Mouse (Mus musculus) cerebellum, adult 11-12 months (tissue): ENCODE measurements at regions not wholly inside any gene's neighbourhood (a gene's known extent, or its start where the extent isn't known, plus 50 kb on each side); places are given as distances from the start of the nearest gene placed in this dataset.
A peak's percentile ranks its signal among the peaks of the same experiment; 100 is the strongest.

ENCODE experiments used
- DNase-seq: peaks from one replicate; pipeline ENCODE4 v3.0.0; 2022

DNA sequence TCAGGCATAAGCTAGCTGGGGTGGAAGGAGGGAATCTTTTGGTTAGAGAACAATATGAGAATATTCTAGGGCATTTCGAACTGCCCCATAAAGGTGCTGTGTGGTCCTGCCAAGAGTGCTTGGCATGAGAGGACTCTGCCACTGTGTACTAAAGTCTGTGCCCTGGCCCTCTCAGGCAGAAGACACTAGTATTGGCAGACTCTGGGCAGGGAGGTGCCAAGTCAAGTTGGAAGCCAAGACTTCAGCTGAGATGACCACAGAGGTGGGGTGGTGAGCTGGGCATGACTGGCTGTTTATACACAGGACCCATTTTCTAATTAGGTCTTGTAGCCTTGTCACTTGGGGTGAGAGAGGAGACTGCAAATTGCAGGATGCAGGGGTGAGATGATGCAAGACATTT lies 104.4 kb upstream of the Glra1 start:
- peak; percentile 83 for DNase-seq

DNA sequence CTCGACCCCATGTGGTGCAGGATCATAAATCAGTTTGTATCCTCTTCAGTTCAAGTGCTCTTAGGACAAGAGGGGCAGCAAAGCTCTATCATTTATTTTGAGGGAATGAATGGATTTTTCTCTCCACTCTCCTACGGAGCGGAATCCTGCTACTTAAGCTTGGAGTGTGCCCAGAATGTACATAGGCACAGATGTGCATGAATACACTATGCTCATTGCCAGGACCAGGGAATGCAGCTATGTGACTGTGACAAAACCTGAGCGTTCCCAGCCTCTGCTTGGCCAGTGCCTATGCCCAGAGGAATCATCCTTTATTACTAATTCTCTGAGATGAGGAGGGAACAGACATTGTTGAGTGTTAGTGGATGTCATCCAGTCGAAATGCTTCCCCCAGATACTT lies 99.5 kb upstream of the Glra1 start:
- no peak for DNase-seq

DNA sequence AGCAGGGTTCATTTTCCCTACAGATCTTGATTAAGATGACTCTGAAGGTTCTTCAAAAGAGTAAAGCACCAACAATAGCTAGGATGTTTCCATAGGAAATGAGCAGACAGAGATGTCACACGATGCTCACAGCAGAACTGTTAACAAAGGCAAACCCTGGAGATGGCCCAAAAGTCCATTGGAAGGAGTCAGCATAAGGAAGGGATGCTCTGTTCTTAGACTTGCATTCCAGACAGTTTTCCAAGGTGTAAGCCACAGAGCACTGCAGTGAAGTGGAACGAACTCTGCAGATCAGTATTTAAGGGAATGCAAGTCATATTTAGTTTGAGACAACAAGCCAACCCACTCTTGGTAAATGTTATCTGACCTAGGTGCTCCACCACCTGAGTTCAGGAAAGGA lies 93.9 kb upstream of the Glra1 start:
- DNase-seq: no peak

DNA sequence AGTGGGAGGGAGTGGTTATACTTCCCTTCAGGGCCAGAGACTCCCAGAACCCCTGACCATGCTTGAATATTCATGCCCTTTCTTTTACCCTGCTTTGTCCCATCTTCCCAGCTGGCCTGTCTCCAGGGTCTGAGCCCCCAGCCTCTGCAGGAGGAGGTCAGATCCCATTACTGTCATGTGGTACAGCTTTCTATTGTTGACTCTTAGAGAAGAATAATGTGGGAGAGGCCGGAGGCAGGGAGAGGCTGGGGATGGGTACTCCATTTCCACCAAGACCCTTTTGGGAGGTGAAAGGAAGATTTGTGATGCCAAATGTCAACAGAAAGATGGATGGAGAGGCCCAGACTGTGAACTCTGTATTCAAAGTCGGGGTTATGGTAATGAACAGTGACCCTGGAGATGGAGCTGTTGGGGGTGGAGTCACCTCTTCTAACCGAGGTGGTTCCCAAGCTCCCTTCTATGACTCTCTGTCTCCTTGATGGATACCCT lies 77.1 kb upstream of the Glra1 start:
- DNase-seq: no peak

DNA sequence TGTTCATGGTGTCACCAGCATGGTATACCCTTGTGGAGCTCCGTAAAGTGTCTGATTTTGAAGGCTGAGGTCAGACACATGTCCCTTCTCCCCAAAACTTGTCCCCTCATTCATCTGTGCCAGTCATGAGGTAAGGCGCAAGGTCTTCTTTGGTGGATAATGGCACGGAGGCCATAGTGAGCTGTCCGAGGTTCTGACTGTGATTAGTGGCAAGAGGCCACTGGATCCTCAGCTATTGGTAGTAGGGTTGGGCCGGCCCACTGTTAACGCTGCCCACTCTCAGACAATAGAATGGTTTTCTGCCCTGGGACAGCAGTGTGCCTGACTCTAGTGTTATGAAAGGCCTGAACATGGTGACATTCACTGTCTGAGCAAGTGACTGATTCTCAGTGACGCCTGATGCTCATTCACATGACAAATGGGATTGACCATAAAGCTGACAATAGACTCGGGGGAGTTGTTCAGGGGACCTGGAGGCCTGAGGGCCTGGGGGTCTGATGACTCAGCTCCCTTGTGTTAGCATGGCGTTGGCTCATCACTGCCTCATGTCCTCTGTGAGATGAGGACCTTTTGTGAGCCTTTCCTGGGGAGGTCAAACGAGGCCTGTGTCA lies 74.5 kb upstream of the Glra1 start:
- DNase-seq: no peak

DNA sequence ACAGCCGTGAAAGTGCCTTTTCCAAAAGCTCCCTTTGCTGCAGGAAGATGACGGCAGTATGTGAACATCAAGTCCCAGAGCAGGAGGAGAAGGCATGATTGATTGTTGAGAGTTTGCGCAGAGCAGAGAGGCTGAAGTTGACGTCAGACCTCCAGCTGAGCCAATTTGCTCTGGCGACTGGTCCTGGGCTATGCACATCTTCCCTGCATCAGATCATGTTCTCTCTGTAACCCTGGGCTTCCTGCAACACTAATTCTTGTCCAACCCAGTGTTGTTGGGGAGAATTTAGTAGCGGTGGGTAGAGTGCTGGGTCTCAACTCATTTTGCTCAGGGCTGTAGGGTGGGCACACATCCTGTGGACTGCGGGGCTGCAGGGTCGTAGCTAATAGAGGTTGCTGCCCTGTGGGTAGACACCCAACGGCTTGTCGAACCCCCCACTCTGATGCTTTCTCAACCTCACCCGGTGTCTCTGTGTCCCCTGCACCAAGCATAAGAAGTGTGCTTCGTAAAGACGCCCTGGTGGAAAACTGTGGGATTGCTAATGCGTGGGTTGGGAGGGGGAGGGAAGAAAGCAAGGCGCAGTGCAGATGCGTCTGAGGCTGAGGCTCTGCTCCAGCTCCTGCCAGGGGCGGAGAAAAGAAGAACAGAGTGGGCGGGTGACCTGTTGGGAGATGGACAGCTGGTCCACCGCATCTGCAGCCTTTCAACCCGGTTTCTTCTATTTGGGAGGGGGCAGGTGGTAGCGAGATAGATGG lies 73.4 kb upstream of the Glra1 start:
- no peak for DNase-seq

DNA sequence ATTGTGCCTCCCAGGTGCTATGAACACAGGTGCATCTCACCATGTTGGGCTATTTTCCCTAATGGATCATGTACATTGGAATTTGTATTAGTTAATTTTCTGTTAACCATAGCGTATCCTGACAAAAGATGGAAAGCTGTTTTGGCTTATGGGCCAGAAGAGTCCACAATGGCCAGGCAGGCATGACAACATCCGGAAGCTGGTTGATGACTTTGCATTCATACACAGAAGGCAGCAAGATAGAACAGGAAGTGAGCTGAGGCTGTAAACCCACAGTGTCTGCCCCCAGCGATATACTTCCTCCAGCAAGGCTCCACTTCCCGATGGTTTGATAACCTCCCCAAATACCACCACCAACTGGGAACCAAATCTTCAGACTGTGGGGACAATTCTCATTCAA lies 55.1 kb upstream of the Glra1 start:
- DNase-seq: no peak

DNA sequence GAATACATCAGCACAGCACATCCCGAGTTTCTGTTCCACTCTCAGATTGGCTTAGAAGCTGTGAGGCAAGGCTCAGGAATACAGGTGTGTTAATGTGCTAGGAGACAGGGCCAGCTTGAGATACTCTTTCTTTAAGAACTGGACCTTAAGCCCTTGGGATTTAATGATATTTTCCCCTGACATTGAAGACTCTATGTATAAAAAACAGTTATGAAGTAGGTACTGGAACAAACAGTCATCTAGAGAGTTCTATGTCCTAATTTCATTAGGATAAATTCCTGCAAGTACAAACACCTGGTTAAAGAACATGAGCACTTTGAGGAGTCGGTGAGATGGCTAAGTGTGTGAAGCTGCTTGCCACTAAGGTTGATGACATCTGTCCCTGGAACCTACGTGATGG lies 54.3 kb upstream of the Glra1 start:
- DNase-seq: no peak
